Mouse (Mus musculus): ENCODE results near the gene Galnt6. TPM values are rescaled to one million over a fixed set of nuclear protein-coding genes. Genes with fewer than 3 reads are reported as not detected.

Gene Galnt6
- polyA plus RNA-seq, 1 experiment from 2014 or later = 0.67 TPM

DNA sequence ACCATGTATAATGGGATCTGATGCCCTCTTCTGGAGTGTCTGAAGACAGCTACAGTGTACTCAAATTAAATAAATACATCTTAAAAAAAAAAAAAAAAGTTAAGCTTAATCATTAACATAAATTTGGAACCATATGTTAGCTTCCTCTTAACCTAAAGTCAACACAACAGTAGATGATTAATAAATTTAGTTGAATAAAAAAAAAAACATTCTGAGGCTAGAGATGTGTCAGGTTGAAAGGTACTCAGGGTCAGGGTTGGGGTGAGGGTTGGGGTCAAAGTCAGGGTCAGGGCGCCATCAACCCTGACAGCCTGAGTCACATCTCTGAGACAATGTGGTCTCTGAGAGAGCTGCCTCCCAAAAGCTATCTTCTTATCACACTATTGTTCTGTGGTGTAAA is 74.9 kb downstream of the Galnt6 start:
- Histone ChIP-seq H3K27me3 (ENCODE audit: control insufficient read depth, insufficient read depth, low read depth, low read length) (no peaks in the 10 kb centered on the region), H3K4me2 (ENCODE audit: low read depth, low read length) (no peak overlapping the region), H3K27ac (ENCODE audit: low read length) (no peak overlapping the region), H3K9ac (ENCODE audit: low read length) (no peak overlapping the region), H3K4me1 (replicated peaks; ENCODE audit: control insufficient read depth, insufficient read depth, low read length) (no peaks in the 10 kb centered on the region), H3K4me3 (ENCODE audit: low read length) (no peak overlapping the region), H3K36me3 (ENCODE audit: control insufficient read depth, insufficient read depth, low read length) (no peaks in the 10 kb centered on the region), H3K9me3 (ENCODE audit: control insufficient read depth, low read length) (no peaks in the 10 kb centered on the region)
- WGBS = 78% methylated on average over 1 of the region's 1 CpGs
- ATAC-seq (ENCODE audit: low read depth) = no peak

GRCm38 (mm10) chr15:100651610-100652009 is 77.6 kb downstream of the Galnt6 start:
- H3K9me3 ChIP-seq (ENCODE audit: control insufficient read depth, low read length) = no peaks in the 10 kb centered on the region
- no peak overlapping the region for H3K4me2 ChIP-seq (ENCODE audit: low read depth, low read length)
- no peaks in the 10 kb centered on the region for H3K36me3 ChIP-seq (ENCODE audit: control insufficient read depth, insufficient read depth, low read length)
- H3K4me1 ChIP-seq (replicated peaks; ENCODE audit: control insufficient read depth, insufficient read depth, low read length) = no peaks in the 10 kb centered on the region
- H3K9ac ChIP-seq (ENCODE audit: low read length) = no peak overlapping the region
- no peak for ATAC-seq (ENCODE audit: low read depth)
- no peak overlapping the region for H3K4me3 ChIP-seq (ENCODE audit: low read length)
- no peak overlapping the region for H3K27ac ChIP-seq (ENCODE audit: low read length)
- H3K27me3 ChIP-seq (ENCODE audit: control insufficient read depth, insufficient read depth, low read depth, low read length) = no peaks in the 10 kb centered on the region
- WGBS = 49% methylated on average over 9 of the region's 9 CpGs

DNA sequence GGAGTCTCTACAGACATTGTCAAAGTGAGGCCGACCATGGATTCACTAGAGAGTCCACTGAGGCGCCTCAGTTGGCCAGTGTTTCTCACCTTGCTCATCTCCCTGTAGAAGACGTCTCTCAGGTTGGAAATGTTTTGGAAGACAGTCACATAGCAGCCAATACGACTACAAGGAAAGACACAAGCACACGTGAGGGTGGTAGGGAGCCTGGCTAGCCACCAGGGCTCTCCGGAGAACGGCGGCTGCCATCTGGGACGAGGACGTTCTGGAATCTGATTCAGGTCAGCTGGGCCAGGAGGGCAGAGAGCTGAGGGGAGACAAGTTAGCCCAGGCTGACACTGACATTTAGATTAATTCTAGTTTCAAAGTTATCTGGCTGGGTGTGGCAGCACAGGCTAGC is 79.1 kb downstream of the Galnt6 start:
- H3K9ac ChIP-seq (ENCODE audit: low read length) = no peak overlapping the region
- no peaks in the 10 kb centered on the region for H3K36me3 ChIP-seq (ENCODE audit: control insufficient read depth, insufficient read depth, low read length)
- no peak for ATAC-seq (ENCODE audit: low read depth)
- no peaks in the 10 kb centered on the region for H3K9me3 ChIP-seq (ENCODE audit: control insufficient read depth, low read length)
- no peaks in the 10 kb centered on the region for H3K4me1 ChIP-seq (replicated peaks; ENCODE audit: control insufficient read depth, insufficient read depth, low read length)
- H3K27me3 ChIP-seq (ENCODE audit: control insufficient read depth, insufficient read depth, low read depth, low read length) = no peaks in the 10 kb centered on the region; the same call in 1 of the 2 replicates
- no peak overlapping the region for H3K4me3 ChIP-seq (ENCODE audit: low read length)
- WGBS = 83% methylated on average over 10 of the region's 10 CpGs
- no peak overlapping the region for H3K27ac ChIP-seq (ENCODE audit: low read length)
- H3K4me2 ChIP-seq (ENCODE audit: low read depth, low read length) = no peak overlapping the region

DNA sequence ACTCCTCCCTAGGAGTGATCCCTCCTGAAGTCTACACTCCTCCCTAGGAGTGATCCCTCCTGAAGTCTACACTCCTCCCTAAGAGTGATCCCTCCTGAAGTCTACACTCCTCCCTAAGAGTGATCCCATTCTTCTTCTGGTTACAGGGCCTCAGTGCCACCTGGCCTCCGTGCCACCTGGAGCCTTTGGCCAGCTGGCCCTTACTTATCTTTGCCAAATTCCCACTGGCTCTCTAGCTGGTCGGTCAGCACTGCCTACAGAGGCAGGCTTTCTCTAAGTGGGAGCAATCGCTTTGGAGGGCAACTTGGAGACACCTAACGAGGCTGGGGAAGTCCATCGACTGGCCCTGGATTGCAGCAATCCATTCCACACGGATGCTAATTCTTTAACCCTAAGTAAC is 83.0 kb downstream of the Galnt6 start:
- Histone ChIP-seq H3K36me3 (ENCODE audit: control insufficient read depth, insufficient read depth, low read length) (no peaks in the 10 kb centered on the region), H3K27ac (ENCODE audit: low read length) (no peak overlapping the region), H3K4me1 (replicated peaks; ENCODE audit: control insufficient read depth, insufficient read depth, low read length) (no peaks in the 10 kb centered on the region), H3K9ac (ENCODE audit: low read length) (no peak overlapping the region), H3K4me3 (ENCODE audit: low read length) (no peak overlapping the region), H3K27me3 (ENCODE audit: control insufficient read depth, insufficient read depth, low read depth, low read length) (no peaks in the 10 kb centered on the region; the same call in 1 of the 2 replicates), H3K4me2 (ENCODE audit: low read depth, low read length) (no peak overlapping the region), H3K9me3 (ENCODE audit: control insufficient read depth, low read length) (no peaks in the 10 kb centered on the region)
- WGBS = 66% methylated on average over 6 of the region's 6 CpGs
- no peak for ATAC-seq (ENCODE audit: low read depth)

GRCm38 (mm10) chr15:100642451-100642850 is 86.7 kb downstream of the Galnt6 start:
- Histone ChIP-seq H3K4me1 (replicated peaks; ENCODE audit: control insufficient read depth, insufficient read depth, low read length) (no peaks in the 10 kb centered on the region), H3K27me3 (ENCODE audit: control insufficient read depth, insufficient read depth, low read depth, low read length) (peaks cover 11% of the 10 kb centered on the region), H3K9ac (ENCODE audit: low read length) (no peak overlapping the region), H3K9me3 (ENCODE audit: control insufficient read depth, low read length) (no peaks in the 10 kb centered on the region), H3K4me3 (ENCODE audit: low read length) (no peak overlapping the region), H3K27ac (ENCODE audit: low read length) (no peak overlapping the region), H3K36me3 (ENCODE audit: control insufficient read depth, insufficient read depth, low read length) (no peaks in the 10 kb centered on the region), H3K4me2 (ENCODE audit: low read depth, low read length) (no peak overlapping the region)
- no peak for ATAC-seq (ENCODE audit: low read depth)
- 92% methylated on average over 7 of the region's 7 CpGs for WGBS

Small RNA genes within 50 kb of the gene (microRNA-seq; reads per million reads assigned to microRNA genes)
- not detected for gene Mir6961

Other genes starting within 250 kb of the Galnt6 start
- gene Csrnp2, start 233.9 kb downstream of the Galnt6 start, polyA plus RNA-seq (2015; fragmentation: Nextera tagmentation; extraction: Ambion mirVana) = 9.5 and 10.6 TPM in 2 replicates
- gene Tfcp2, start 177.4 kb downstream of the Galnt6 start, polyA plus RNA-seq (2015; fragmentation: Nextera tagmentation; extraction: Ambion mirVana) = 22.3 and 23.0 TPM in 2 replicates
- gene Pou6f1, start 129.4 kb downstream of the Galnt6 start, polyA plus RNA-seq (2015; fragmentation: Nextera tagmentation; extraction: Ambion mirVana) = 4.0 and 5.2 TPM in 2 replicates
- gene Dazap2, start 114.0 kb downstream of the Galnt6 start, polyA plus RNA-seq (2015; fragmentation: Nextera tagmentation; extraction: Ambion mirVana) = 248 and 262 TPM in 2 replicates
- 20.5 and 22.1 TPM in 2 replicates for gene Smagp, start 92.4 kb downstream of the Galnt6 start, polyA plus RNA-seq (2015; fragmentation: Nextera tagmentation; extraction: Ambion mirVana)
- 4.6 and 6.3 TPM in 2 replicates for gene Bin2, start 59.8 kb downstream of the Galnt6 start, polyA plus RNA-seq (2015; fragmentation: Nextera tagmentation; extraction: Ambion mirVana)
- gene Cela1, start 41.5 kb downstream of the Galnt6 start, polyA plus RNA-seq (2015; fragmentation: Nextera tagmentation; extraction: Ambion mirVana) = 4.2 and 9.6 TPM in 2 replicates
- gene Slc4a8, start 32.4 kb upstream of the Galnt6 start, polyA plus RNA-seq (2015; fragmentation: Nextera tagmentation; extraction: Ambion mirVana) = 2.5 and 4.2 TPM in 2 replicates
- gene Scn8a, start 140.5 kb upstream of the Galnt6 start, polyA plus RNA-seq (2015; fragmentation: Nextera tagmentation; extraction: Ambion mirVana) = 0.98 and 1.4 TPM in 2 replicates